Mouse (Mus musculus) granulocyte monocyte progenitor cell, adult 5-6 weeks (primary cell): ENCODE results near the gene Sorcs2. TPM values are rescaled to one million over a fixed set of nuclear protein-coding genes. Genes with fewer than 3 reads are reported as not detected.

Experiments
- ATAC-seq: replicated peaks from 2 replicates; pipeline ENCODE4 v1.8.0; 2016; ENCODE audit warnings: mild to moderate bottlenecking, moderate TSS enrichment, inconsistent platforms; ENCODE audit not compliant: poor library complexity, severe bottlenecking
- total RNA-seq, 2 experiments: library from RNA; stranded (forward) in 1 of 2; stranded (reverse) in 1 of 2; fragments of 200-712, 200-1000 nt in 1 of 2; fragments of >200 nt in 1 of 2; fragmentation: Nextera tagmentation in 1 of 2; gene quantifications; 2 replicates each; pipeline ENCODE4 v1.2.3; 2014 to 2017

Gene Sorcs2
- total RNA-seq, 2 experiments from 2014 or later, result not detected

DNA sequence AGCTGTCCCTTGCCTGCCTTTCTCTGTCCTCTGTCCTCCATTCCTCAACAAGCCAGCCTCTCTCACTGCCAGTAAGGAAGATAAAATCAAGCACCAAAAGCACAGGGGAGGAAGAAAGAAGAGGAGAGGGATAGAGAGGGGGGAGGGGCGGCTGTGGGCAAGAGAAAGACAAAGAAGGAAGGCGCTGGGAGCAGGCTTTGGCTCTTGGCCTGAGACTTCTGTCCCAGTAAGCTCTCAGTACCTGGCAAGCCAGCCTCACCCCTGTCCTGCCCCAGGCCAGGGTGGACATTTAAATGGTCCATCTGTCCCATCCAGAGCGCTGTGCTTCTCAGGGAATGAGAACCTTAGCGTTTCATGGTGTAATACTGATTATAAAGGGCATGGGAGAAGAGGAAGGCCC, 203.3 kb downstream of the Sorcs2 start:
- no peak for ATAC-seq

DNA sequence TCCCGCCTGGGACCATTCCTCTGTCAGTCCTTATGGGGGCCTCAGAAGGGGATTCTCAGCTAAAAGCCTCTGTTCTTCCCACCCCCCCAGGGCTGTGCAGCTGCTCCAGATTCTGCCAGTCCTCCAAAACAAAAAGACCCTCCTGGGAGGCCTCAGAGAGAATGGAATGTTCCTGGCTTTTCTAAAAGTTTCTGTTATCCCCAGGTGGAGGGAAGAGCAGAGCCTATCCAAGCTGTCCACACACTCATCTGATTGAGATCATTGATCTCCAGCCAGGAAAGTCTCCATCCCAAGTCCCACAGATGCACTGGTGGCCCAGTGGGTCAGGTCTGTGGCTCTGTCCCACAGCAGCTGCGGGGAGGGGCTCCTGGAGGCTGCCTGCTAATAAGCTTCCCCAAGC, 205.3 kb downstream of the Sorcs2 start:
- no peak for ATAC-seq

DNA sequence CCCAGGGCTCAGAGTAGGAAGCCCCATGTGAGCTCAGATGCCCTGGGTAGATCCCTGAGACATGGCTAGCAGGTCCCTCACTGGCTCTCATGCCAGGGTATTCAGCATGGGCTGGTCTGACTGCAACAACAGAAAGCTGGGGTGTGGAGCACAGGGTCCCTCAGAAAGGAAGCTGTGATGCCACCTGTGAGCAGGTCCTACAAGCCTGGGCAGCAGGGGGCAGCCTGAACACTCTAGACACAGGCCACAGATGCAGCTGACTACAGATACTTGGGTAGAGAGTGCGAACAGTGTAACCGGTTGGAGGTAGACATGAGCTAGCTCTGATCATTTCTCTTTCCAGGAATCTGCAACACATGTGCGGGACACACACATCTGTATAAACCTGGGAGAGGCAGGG, 206.1 kb downstream of the Sorcs2 start:
- ATAC-seq, result no peak

DNA sequence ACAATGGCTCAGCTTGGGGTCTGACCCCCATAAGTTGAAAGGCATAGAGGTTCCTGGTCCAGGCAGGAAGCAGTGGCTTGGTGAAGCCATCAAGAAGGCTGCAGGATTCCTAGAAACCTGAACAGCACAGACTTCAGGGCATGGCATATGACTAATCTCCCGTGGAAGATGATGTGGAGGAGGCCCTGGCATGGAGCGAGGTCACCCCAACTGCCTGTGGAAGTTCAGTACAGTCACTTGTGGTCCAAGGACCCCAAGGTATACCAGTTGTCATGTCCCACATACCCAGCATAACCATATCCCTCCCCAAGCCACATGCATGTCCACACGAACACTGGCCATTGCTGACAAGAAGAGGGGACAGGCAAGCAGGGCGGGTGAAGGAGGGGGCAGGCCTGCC, 206.7 kb downstream of the Sorcs2 start:
- no peak for ATAC-seq

DNA sequence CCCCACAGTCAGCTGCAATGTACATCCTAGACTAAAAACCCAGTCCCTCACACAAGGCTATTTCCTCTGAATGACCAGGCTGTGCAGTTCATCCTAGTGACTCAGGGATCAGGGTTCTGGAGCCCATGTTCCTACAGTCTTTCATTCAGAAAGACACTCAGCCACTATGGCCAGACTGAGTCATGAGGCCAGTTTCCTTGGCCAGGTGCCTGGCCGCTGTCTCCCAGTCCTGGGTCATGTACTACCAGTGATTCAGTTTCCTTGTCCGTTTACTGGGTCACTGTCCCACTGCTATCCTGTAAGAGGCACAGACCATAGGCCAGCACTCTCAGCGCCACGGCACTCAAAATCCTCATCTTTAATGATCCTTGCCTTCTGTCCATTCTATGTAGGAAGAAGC, 209.6 kb downstream of the Sorcs2 start:
- no peak for ATAC-seq

DNA sequence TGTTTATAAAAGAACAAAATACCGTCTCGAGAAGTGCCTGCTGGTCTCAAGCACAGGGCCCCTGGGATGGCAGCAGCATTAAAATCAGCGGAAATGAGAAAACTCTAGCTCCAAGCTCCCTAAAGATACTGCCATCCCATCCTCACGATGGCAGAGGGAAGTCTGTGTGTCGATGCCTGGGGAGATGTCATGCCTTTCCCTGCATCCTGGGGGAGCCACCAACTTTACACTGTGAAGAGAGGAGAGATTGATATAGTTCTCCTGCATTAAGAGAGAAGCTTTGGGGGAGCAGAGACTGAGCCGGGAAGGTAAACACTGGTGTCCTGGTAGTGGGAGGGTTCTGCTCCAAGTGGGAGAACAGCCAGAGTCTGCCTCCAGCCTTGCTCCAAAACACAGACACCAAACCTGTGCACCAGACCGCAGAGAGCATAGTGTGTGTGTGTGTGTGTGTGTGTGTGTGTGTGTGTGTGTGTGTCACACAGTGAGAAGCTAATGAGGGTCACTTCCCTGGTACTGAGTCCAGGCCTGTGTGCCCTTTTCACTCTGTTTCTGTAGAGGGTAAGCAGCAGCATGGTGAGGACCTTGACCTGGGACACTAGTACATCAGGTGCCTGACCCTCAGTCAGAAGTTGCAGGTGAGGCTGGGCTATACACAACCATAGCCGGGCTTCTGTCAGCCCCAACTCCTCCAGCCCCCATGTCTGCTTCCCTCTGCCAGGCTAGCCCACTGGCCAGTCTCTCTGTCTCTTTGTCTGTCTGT, 211.5 kb downstream of the Sorcs2 start:
- no peak for ATAC-seq

DNA sequence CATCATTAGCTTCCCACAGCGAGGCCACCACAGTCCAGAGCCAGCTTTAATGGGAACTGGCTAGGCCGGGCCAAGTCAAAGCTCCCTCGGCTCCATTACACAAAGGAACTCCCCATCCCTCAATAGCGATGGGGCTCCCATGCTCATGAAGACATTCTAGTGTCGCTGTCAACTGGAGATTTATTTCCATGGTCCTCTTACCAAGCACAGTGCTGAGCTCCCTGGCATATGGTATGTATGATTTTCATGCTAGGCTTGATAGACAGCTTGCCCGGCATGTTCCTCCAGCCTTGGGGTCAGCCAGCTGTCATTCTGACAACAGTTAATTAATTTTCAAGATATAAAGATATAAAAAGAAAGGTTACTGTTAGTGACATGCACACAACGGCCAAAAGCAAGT, 215.6 kb downstream of the Sorcs2 start:
- no peak for ATAC-seq

DNA sequence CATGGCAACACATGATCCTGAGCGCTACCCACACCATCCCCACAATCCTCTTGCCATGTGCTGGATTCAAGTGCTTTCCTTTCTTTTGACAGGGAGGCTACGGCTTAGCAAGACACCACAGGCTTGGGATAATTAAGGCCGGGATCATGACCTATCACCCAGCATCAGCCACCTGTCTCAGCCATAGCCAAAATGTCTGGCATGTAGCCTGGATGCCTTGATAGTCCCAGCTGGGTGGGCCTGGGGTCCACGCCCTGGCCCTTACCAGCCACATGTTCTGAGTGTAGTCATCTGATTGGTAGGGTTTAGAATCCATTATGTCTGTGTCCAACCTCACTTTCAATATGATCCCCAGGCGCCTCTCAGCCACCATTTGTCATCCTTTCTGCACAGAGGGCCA, 218.2 kb downstream of the Sorcs2 start:
- no peak for ATAC-seq

DNA sequence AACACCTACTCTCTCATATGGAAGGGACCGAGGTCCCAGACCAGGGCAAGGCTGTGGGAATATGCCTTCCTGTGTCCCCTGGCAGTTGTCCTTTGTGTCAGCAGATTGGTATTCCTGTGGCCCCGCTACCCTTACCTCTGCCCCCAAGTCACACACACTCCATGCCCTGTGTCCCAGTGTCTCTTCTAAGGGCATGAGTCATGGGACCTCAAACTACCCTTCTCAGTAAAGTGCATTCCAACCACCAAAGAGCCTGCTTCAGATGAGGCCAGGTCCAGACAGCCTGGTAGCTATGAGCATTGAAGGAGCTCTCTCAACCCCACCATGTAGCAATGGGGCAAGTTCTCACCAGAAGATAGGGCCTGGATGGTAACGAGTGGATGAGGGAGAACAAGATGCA, 219.2 kb downstream of the Sorcs2 start:
- ATAC-seq, result no peak

DNA sequence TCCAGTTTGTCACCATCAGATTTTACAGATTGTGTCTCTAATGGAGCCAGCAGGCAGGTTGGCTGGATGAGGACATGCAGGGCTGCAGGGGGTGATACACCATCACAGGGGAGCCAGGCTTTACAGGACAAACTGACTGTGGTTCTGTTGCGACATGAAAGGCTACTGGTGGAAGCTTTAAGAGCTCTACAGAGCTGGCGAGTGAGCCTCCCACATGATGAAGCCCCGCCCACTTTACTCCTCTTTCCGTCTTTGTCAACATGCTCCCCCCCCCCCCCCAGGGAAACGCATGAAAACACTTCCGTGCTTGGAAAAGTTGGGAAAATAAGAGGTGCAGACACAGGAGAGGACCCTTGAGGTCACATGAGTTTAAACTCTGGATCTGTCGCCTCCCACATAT, 219.7 kb downstream of the Sorcs2 start:
- ATAC-seq, result no peak

DNA sequence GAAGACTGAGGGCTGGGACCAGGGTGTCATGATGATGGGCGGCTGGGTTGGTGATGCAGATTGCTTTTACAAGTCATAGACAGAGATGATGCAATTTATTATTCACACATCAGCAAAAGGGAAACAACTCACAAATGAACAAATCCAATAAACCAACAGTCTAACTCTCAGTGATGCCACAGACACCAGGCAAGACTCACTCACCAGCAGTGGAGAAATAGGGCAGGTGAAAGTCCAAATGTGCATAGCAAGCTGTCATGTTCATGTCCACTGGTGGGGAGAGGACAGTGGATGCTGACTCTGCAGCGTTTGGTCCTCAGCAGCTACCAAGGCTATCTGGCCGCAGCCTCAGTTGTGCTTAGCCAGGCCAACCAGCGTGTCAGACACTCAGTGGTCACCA, 221.1 kb downstream of the Sorcs2 start:
- no peak for ATAC-seq

DNA sequence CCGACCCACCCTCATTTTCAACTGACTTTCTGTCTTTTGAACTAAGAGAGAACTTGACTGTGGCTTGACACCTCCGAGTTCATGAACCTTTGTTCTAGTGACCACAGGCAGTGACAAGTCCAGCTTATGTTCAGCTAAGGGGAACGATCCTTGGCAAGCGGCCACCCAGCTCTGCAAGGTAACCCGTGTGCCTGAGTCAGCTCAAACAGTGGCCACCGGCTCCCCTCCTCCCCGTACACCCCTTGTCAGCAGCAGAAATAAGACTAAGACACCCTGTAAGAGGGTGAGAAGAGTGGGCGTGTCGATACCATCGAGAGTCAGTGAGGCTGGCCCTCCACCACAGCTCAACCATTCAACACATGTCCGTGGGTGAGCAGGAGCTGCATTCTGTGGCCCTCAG, 221.5 kb downstream of the Sorcs2 start:
- ATAC-seq, result no peak

DNA sequence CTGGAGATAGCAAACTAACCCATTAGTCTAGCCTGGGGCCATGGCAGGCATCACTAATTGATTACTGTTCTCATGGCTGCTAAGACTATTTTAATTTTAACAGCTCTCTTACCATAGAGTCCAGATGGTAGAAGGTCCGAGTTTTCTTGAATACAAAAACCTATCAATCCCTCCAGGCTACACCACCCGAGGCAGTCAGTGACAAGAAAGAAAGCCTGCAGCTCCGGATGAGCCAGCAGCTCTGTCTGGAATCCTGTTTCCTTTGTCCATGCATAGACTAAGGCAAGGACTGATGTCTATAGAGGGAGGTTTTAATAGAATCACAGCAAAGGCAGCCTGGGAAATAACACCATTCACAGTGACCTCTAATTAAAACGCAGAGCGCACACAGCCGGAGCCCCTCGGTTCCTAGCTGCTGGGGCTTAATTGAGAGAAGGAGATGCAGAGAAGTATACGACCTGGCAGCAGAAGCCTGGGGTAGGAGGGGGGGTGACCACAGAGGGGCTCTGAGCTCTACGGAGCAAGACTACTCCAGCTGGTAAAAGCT, 223.3 kb downstream of the Sorcs2 start:
- no peak for ATAC-seq

DNA sequence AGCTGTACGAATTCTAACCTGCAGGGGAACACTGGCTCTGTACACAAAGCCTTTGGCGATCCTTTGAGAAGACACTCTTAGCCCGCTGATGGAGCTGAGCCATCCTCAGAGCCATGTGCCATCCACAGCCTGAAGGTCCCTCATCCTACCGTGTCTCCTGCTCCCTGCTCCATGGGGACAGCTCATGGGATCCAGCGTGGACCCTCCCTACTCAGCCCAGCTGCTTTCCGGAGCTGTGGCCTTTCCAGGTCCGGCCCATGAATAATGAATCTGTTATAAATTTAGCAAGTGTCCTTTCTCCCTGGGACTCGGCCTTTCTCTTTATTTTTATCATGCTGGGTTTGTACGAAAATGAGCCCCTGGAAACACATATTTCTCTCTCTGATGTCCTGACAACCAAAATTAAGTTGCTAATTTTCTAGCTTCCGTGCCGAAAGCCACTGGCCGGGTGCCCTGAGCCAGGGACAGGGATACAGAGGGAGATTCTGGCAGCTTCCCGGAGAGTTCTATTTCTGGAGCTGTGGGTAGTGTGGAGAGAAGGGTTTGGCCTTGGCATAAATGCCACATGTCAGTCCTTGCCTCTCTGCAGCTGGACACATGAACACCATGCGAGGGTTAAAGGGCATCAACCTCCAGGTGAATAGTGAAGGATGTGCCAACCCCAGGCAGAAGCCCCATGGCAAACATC, 228.8 kb downstream of the Sorcs2 start:
- ATAC-seq, result no peak

DNA sequence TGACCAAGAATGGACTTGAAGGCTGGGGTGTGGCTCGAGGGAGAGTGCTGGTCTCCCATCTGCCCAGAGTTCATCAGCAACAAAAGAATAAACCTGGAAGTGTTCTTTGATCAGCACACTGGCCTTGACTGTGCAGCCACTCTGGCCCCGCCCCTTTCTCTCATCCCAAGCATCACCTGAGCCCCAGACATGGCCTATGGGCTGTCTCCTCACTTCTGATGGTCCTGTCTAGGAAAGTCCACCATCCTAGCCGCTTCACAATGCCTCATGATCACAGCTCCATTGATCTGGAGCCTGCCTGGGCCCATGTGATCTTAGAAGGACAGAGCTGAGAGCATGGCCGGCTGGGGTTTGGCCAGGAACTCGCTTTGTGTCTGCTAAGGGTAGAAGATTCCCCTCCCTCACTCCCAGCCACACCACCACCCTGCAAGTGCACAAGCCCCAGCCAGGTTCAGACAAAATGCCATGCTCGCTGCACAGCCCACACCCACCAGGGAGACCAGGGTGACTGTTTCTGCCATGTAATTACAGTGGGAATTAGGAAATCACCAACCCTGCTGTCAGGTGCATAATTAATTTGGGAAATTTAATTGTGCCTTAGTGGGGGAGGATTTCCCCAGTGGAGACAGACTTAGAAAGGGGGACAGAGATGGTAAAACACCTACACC, 231.5 kb downstream of the Sorcs2 start:
- ATAC-seq, result no peak

DNA sequence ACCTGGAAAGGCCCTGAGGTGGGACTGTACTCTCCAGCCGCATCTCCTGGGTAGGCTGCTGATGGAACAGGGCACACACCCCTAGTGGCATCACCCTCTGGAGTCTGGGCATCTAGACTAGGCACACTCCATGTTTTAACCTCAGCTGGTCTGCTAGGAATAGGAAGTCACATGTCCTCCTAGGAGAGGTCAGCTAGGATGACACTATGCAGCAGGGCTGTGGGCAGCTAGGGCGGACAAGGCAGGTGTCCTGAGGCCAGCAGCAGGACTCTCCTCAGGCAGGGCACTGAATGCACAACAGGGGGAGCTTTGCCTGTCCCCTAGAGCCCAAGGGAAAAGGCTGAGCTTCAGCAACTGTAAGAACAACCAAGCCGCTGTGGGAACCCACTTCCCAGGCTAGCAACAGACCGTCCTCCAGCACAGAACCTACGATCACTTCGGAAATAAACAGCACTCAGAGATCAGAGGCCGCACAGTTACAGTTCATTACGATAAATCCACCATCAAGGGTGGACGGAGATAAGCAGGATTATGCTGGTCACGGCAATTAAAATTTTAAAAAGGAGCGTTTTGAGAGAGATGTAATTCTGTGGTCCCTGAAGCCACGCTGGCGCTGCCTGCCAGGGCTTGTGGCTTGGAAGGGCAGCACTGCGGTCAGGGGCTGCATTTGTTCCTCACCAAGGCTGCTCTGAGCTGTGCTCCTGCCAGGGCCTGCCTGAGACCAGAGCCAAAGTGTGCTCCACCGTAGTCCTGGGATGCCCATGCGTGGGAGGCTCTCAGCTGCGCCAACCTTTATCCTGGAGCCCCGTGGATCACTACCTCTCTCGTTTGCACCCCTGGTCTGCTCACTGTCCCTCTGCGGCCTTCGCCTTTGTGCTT, 232.3 kb downstream of the Sorcs2 start:
- ATAC-seq, result no peak

DNA sequence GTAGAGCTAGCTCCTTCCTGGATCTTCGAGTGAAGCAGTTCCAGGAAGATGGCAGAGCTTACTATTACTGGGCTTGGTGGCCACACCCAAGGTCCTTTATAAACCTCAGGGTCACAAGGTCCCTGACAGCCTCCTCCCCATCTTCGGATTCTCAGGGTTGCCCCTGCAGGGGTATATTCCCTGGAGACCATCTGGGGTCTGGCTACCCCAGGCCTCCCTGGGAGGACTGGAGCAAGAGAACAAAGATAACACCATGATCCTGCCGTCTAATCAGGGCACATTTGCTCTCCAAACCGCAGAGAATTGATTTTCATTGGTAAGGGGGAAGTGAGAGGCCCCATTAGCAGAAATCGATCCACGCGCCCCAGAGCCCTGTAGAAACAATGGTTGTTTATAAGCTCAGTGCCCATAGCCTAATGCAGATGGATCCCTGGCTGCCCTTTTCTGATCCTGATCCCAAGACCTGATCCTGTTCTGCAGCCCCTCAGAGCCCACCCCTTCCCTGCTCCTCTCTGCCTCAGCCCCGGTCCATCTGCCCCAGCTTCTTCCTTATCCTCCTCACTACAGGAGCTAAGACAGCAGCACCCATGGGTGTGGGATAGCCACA, 243.0 kb downstream of the Sorcs2 start:
- no peak for ATAC-seq

DNA sequence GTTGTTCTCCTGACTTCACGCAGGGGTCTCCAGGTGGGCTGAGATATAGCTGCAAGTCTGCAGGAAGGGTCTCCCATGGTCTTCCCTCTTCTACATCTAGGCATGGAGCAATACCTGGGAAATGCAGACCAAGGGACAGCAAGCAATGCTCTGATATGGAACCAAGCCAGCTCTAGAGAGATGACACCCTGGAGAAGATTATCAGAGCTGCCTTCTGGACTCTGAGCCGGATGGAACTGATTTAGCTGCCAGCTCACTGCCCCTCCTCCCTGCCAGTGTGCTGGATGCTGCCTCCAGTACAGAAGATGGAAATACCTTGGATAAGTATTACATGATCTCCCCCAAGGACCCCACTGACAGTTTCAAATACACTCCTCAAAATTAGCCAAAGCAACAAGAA, 244.7 kb downstream of the Sorcs2 start:
- no peak for ATAC-seq

DNA sequence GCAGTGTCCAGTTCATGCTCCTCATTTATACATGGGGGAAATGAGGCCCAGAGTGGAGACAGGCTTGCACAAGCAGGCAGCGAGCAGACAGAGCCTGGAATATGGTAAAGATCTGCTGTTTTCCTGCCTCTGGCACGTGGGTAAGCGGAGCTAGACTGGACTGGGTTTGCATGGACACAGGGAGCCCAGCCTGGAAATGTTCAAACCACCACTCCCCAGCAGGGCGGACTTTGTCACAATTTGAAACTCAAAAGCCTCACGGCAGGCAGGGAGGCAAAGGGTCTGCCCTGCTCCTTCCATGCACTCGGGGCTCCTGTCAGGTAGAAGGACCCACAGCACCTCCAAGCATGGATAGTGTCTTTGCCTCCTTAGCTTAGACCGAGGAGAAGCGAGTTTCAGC, 246.9 kb downstream of the Sorcs2 start:
- no peak for ATAC-seq

DNA sequence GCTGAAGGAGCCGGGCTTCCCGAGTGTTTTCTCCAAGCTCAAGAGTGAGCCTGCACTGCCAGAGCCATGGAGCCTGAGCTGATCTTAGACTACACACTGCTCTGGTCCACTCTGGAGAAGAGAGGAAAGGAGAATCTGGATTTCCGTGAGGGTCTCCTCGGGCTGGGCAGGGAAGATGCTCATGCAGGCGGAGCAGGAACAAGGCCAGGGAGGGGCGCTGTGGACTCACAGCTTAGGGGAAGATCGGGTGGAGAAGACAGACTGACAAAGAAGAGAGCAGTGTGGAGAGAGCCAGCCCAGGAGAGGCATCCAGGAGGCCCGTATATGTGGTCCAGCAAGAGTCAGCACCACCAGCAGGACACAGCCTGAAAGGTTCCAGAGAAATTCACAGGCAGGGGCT, 248.8 kb downstream of the Sorcs2 start:
- ATAC-seq, result no peak
